Mouse (Mus musculus) lung, postnatal 0 days (tissue): ENCODE results near the gene Zfp609.

ENCODE experiments used
- CTCF ChIP-seq: IDR thresholded peaks from 2 replicates; pipeline ENCODE4 v1.5.1; 2016; ENCODE audit warnings: antibody characterized with exemption, mild to moderate bottlenecking
- EP300 ChIP-seq: IDR thresholded peaks from 2 replicates; pipeline ENCODE4 v1.6.1; 2016; ENCODE audit warnings: antibody characterized with exemption, mild to moderate bottlenecking, control low read depth

GRCm38 (mm10) chr9:65795651-65796050, 31.7 kb downstream of the Zfp609 start:
- TF ChIP-seq CTCF (no peak), EP300 (no peak)
